Mouse (Mus musculus) midbrain, embryonic 11.5 days (tissue): ENCODE measurements around the gene Slc16a4. TPM values are rescaled to one million over a fixed set of nuclear protein-coding genes. Genes with fewer than 3 reads are reported as not detected.

ENCODE experiments used
- ATAC-seq: fragments of 200-750 bp; cut with Nextera tagmentation; 2 replicates; pipeline ENCODE4 v1.8.0; 2017; ENCODE audit warnings: moderate TSS enrichment, moderate library complexity; ENCODE audit not compliant: low FRiP score
- DNase-seq: peaks from one replicate; pipeline ENCODE4 v3.0.0; 2015; ENCODE audit warnings: low spot score; ENCODE audit errors: missing footprints
- H3K27ac ChIP-seq: fragments of 300-500 bp; sonication (generic); 2 replicates; pipeline ENCODE4 v1.5.1; 2014; ENCODE audit warnings: low read depth, low read length
- H3K27me3 ChIP-seq: fragments of 300-500 bp; sonication (generic); 2 replicates; pipeline ENCODE4 v1.6.1; 2014; ENCODE audit warnings: mild to moderate bottlenecking, low read length, moderate library complexity, mixed read lengths; ENCODE audit not compliant: control insufficient read depth, insufficient read depth
- H3K36me3 ChIP-seq: fragments of 300-500 bp; sonication (generic); 2 replicates; pipeline ENCODE4 v1.6.1; 2014; ENCODE audit warnings: mild to moderate bottlenecking, low read length, moderate library complexity, mixed read lengths; ENCODE audit not compliant: control insufficient read depth, insufficient read depth
- H3K4me1 ChIP-seq: fragments of 300-500 bp; sonication (generic); 2 replicates; pipeline ENCODE4 v1.6.1; 2014; ENCODE audit warnings: low read length; ENCODE audit not compliant: control insufficient read depth, insufficient read depth
- H3K4me2 ChIP-seq: fragments of 300-500 bp; sonication (generic); 2 replicates; pipeline ENCODE4 v1.6.1; 2014; ENCODE audit warnings: mild to moderate bottlenecking, moderate library complexity
- H3K4me3 ChIP-seq: fragments of 300-500 bp; sonication (generic); 2 replicates; pipeline ENCODE4 v1.5.1; 2014; ENCODE audit warnings: low read depth, low read length
- H3K9ac ChIP-seq: fragments of 300-500 bp; sonication (generic); 2 replicates; pipeline ENCODE4 v1.6.1; 2014; ENCODE audit warnings: low read length
- H3K9me3 ChIP-seq: fragments of 300-500 bp; sonication (generic); 2 replicates; pipeline ENCODE4 v1.6.1; 2016; ENCODE audit warnings: low read length; ENCODE audit not compliant: control insufficient read depth
- WGBS: fragments of 180-500 bp; shearing (Covaris S2); extraction: QIAGEN DNeasy Blood & Tissue Kit; methylation state at CpG from one replicate; pipeline ENCODE4 v1.1.7; 2014; 5-methylcytosine and 5-hydroxymethylcytosine counted together
- polyA plus RNA-seq: library from polyadenylated mRNA; unstranded; fragments of >200 nt; fragmentation: Nextera tagmentation; extraction: Ambion mirVana; gene quantifications from 2 replicates; pipeline ENCODE4 v1.2.1, GENCODE M21; 2014

The Slc16a4 gene
- polyA plus RNA-seq, 1 experiment from 2014 or later: 2.2 TPM

GRCm38 (mm10) chr3:107257924-107258323, 33.1 kb upstream of the Slc16a4 start:
- Histone ChIP-seq H3K36me3 (no peaks in the 10 kb centered on the region), H3K9me3 (no peaks in the 10 kb centered on the region), H3K27ac (no peak overlapping the region), H3K4me3 (no peak overlapping the region), H3K4me1 (peaks cover 4% of the 10 kb centered on the region), H3K4me2 (no peak overlapping the region), H3K27me3 (no peaks in the 10 kb centered on the region), H3K9ac (no peak overlapping the region)
- 67% methylated on average over 5 of the region's 5 CpGs for WGBS
- DNase-seq (peak; percentile 62), ATAC-seq (no peak)

GRCm38 (mm10) chr3:107260956-107261850, 29.8 kb upstream of the Slc16a4 start:
- Histone ChIP-seq H3K9me3 (no peaks in the 10 kb centered on the region), H3K36me3 (no peaks in the 10 kb centered on the region), H3K27me3 (no peaks in the 10 kb centered on the region), H3K4me3 (no peak overlapping the region), H3K4me2 (no peak overlapping the region), H3K27ac (no peak overlapping the region), H3K9ac (no peak overlapping the region), H3K4me1 (peaks cover 4% of the 10 kb centered on the region)
- 62% methylated on average over 8 of the region's 8 CpGs for WGBS
- ATAC-seq (peak; percentile 54; the same call in 1 of the 2 replicates), DNase-seq (no peak)

- H3K36me3 ChIP-seq: no peaks in the 10 kb centered on the region
- WGBS: 70% methylated on average over 7 of the region's 7 CpGs
- H3K4me2 ChIP-seq: no peak overlapping the region
- H3K4me1 ChIP-seq: peaks cover 4% of the 10 kb centered on the region
- H3K4me3 ChIP-seq: no peak overlapping the region
- H3K27me3 ChIP-seq: no peaks in the 10 kb centered on the region
- H3K9me3 ChIP-seq: no peaks in the 10 kb centered on the region
- no peak overlapping the region for H3K9ac ChIP-seq
- H3K27ac ChIP-seq: no peak overlapping the region
- ATAC-seq (no peak), DNase-seq (no peak)
Observed at GRCm38 (mm10) chr3:107261851-107262165, 29.2 kb upstream of the Slc16a4 start.

- H3K36me3 ChIP-seq: no peaks in the 10 kb centered on the region
- no peak overlapping the region for H3K27ac ChIP-seq
- H3K4me3 ChIP-seq: no peak overlapping the region
- ATAC-seq (no peak), DNase-seq (peak; percentile 2)
- H3K9ac ChIP-seq: no peak overlapping the region
- no peaks in the 10 kb centered on the region for H3K27me3 ChIP-seq
- H3K4me2 ChIP-seq: no peak overlapping the region
- 78% methylated on average over 2 of the region's 2 CpGs for WGBS
- no peaks in the 10 kb centered on the region for H3K4me1 ChIP-seq
- no peaks in the 10 kb centered on the region for H3K9me3 ChIP-seq
Observed at GRCm38 (mm10) chr3:107266814-107267345, 24.1 kb upstream of the Slc16a4 start.

- Histone ChIP-seq H3K27me3 (no peaks in the 10 kb centered on the region), H3K27ac (no peak overlapping the region), H3K9me3 (no peaks in the 10 kb centered on the region), H3K4me1 (no peaks in the 10 kb centered on the region), H3K9ac (no peak overlapping the region), H3K4me2 (no peak overlapping the region), H3K4me3 (no peak overlapping the region), H3K36me3 (no peaks in the 10 kb centered on the region)
- peak; percentile 62 for DNase-seq
- no peak for ATAC-seq
- 90% methylated on average over 3 of the region's 3 CpGs for WGBS
Observed at GRCm38 (mm10) chr3:107272433-107272832, 18.6 kb upstream of the Slc16a4 start.

GRCm38 (mm10) chr3:107273820-107274219, 17.2 kb upstream of the Slc16a4 start:
- Histone ChIP-seq H3K9me3 (no peaks in the 10 kb centered on the region), H3K36me3 (no peaks in the 10 kb centered on the region), H3K27ac (no peak overlapping the region), H3K4me1 (no peaks in the 10 kb centered on the region), H3K27me3 (no peaks in the 10 kb centered on the region), H3K4me2 (no peak overlapping the region), H3K4me3 (no peak overlapping the region), H3K9ac (no peak overlapping the region)
- 13% methylated on average over 3 of the region's 3 CpGs for WGBS
- ATAC-seq: peak; percentile 71
- DNase-seq: peak; percentile 86

- no peak overlapping the region for H3K4me3 ChIP-seq
- H3K9me3 ChIP-seq: no peaks in the 10 kb centered on the region
- ATAC-seq (no peak), DNase-seq (peak; percentile 67)
- H3K4me1 ChIP-seq: peaks cover 8% of the 10 kb centered on the region
- H3K36me3 ChIP-seq: no peaks in the 10 kb centered on the region
- no peak overlapping the region for H3K27ac ChIP-seq
- H3K9ac ChIP-seq: no peak overlapping the region
- H3K4me2 ChIP-seq: no peak overlapping the region
- WGBS: 60% methylated on average over 5 of the region's 5 CpGs
- H3K27me3 ChIP-seq: no peaks in the 10 kb centered on the region
Observed at GRCm38 (mm10) chr3:107275351-107275750, 15.7 kb upstream of the Slc16a4 start.

GRCm38 (mm10) chr3:107275996-107276395, 15.0 kb upstream of the Slc16a4 start:
- no peak overlapping the region for H3K9ac ChIP-seq
- no peaks in the 10 kb centered on the region for H3K27me3 ChIP-seq
- ATAC-seq (no peak), DNase-seq (peak; percentile 70)
- 55% methylated on average over 4 of the region's 4 CpGs for WGBS
- no peaks in the 10 kb centered on the region for H3K9me3 ChIP-seq
- no peak overlapping the region for H3K4me2 ChIP-seq
- H3K36me3 ChIP-seq: no peaks in the 10 kb centered on the region
- peaks cover 8% of the 10 kb centered on the region for H3K4me1 ChIP-seq
- H3K4me3 ChIP-seq: no peak overlapping the region
- H3K27ac ChIP-seq: no peak overlapping the region

- DNase-seq: peak; percentile 53
- Histone ChIP-seq H3K36me3 (no peaks in the 10 kb centered on the region), H3K4me1 (peaks cover 8% of the 10 kb centered on the region), H3K27me3 (no peaks in the 10 kb centered on the region), H3K4me2 (no peak overlapping the region), H3K27ac (no peak overlapping the region), H3K9me3 (no peaks in the 10 kb centered on the region), H3K4me3 (no peak overlapping the region), H3K9ac (no peak overlapping the region)
- 92% methylated on average over 3 of the region's 3 CpGs for WGBS
- no peak for ATAC-seq
Observed at GRCm38 (mm10) chr3:107276626-107277025, 14.4 kb upstream of the Slc16a4 start.
